Mouse (Mus musculus) liver, adult 2 months (tissue): Measurements from ENCODE around the gene Tmem132b. TPM values are rescaled to one million over a fixed set of nuclear protein-coding genes. Genes with fewer than 3 reads are reported as not detected.

ENCODE experiments used
- DNase-seq: peaks from one replicate; pipeline ENCODE4 v3.0.0-alpha.2; 2011; ENCODE audit warnings: low read depth, low spot score; ENCODE audit errors: extremely low read depth
- H3K27ac ChIP-seq: fragments of 200-500 bp; replicated peaks from 2 replicates; pipeline ENCODE4 v1.5.1; 2012; ENCODE audit warnings: low read depth, mild to moderate bottlenecking, control low read depth, inconsistent platforms, low read length; ENCODE audit not compliant: insufficient read depth
- H3K27me3 ChIP-seq: fragments of 200-500 bp; 2 replicates; pipeline ENCODE4 v1.6.1; 2012; ENCODE audit warnings: mild to moderate bottlenecking, moderate library complexity, low read length, inconsistent platforms; ENCODE audit not compliant: control insufficient read depth, insufficient read depth
- H3K36me3 ChIP-seq: fragments of 200-500 bp; 2 replicates; pipeline ENCODE4 v1.6.1; 2012; ENCODE audit warnings: low read length, inconsistent platforms; ENCODE audit not compliant: control insufficient read depth, insufficient read depth
- H3K4me1 ChIP-seq: fragments of 200-500 bp; 2 replicates; pipeline ENCODE4 v1.6.1; 2011; ENCODE audit warnings: low read length; ENCODE audit not compliant: control insufficient read depth, insufficient read depth
- H3K4me3 ChIP-seq: fragments of 200-500 bp; 2 replicates; pipeline ENCODE4 v1.5.1; 2011; ENCODE audit warnings: low read depth, mild to moderate bottlenecking, control low read depth, low read length, moderate library complexity; ENCODE audit not compliant: insufficient read depth
- H3K79me2 ChIP-seq: fragments of 200-500 bp; 2 replicates; pipeline ENCODE4 v1.6.1; 2012; ENCODE audit warnings: inconsistent platforms, mild to moderate bottlenecking, low read length, moderate library complexity; ENCODE audit not compliant: control insufficient read depth, insufficient read depth
- H3K9ac ChIP-seq: fragments of 200-500 bp; 2 replicates; pipeline ENCODE4 v1.6.1; 2012; ENCODE audit warnings: low read depth, mild to moderate bottlenecking, control low read depth, inconsistent platforms, low read length
- CTCF ChIP-seq: fragments of 200-500 bp; IDR thresholded peaks from 2 replicates; pipeline ENCODE4 v1.5.1; 2011; ENCODE audit warnings: low read depth, low read length, control low read depth
- POLR2A ChIP-seq: fragments of 200-500 bp; IDR thresholded peaks from 2 replicates; pipeline ENCODE4 v1.6.1; 2011; ENCODE audit warnings: low read length, control low read depth; ENCODE audit not compliant: insufficient read depth; ENCODE audit errors: extremely low read depth
- WGBS: fragments of 180-500 bp; shearing (Covaris S2); methylation state at CpG from one replicate; pipeline ENCODE4 v1.1.7; 2018; 5-methylcytosine and 5-hydroxymethylcytosine counted together
- polyA plus RNA-seq: library from polyadenylated mRNA; depleted of rRNA; stranded (reverse); fragments of >200 nt; gene quantifications from 2 replicates; pipeline ENCODE4 v1.2.3, GENCODE M21; 2012
- total RNA-seq: library from RNA; depleted of rRNA; stranded (reverse); fragments of >200 nt; gene quantifications from 2 replicates; pipeline ENCODE4 v1.2.3, GENCODE M21; 2014

Tmem132b gene
- total and polyA plus RNA-seq, 2 experiments: not detected

- WGBS: 64% methylated on average over 7 of the region's 7 CpGs
- TF ChIP-seq CTCF: no peak
- TF ChIP-seq POLR2A: no peak
- no peak overlapping the region for H3K4me3 ChIP-seq
- no peak overlapping the region for H3K9ac ChIP-seq
- H3K4me1 ChIP-seq: no peaks in the 10 kb centered on the region
- no peaks in the 10 kb centered on the region for H3K36me3 ChIP-seq
- H3K27ac ChIP-seq: no peak overlapping the region
- peaks cover 3% of the 10 kb centered on the region; the same call in 1 of the 2 replicates for H3K27me3 ChIP-seq
- no peak for DNase-seq
- H3K79me2 ChIP-seq: no peaks in the 10 kb centered on the region
Observed at GRCm38 (mm10) chr5:125745727-125746126, 214.2 kb downstream of the Tmem132b start.

DNA sequence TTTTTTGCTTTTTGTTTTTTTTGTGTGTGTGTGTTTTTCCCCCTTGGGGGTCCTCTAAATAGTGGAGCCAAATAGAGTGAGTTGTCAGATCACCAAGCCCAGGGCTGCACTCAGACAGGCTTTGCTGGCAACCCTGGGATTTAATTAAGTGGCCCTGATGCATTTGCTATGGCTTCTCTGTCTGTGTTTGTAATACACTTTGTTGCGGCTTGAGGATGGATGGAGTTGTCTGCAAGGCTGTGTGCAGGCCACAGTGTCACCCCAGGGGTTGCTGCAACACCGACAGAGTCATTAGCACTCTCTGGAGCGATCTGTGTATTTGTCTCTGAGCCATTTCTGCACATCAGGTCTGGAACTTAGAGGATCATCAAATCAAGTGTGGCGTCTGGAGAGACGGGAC is 219.9 kb downstream of the Tmem132b start:
- Histone ChIP-seq H3K27ac (no peak overlapping the region), H3K4me1 (no peaks in the 10 kb centered on the region), H3K79me2 (no peaks in the 10 kb centered on the region), H3K4me3 (no peak overlapping the region), H3K36me3 (no peaks in the 10 kb centered on the region), H3K9ac (no peak overlapping the region), H3K27me3 (no peaks in the 10 kb centered on the region; the same call in 1 of the 2 replicates)
- 75% methylated on average over 5 of the region's 5 CpGs for WGBS
- DNase-seq: no peak
- TF ChIP-seq POLR2A: no peak
- no peak for TF ChIP-seq CTCF

- Histone ChIP-seq H3K27ac (no peak overlapping the region), H3K9ac (no peak overlapping the region), H3K4me1 (no peaks in the 10 kb centered on the region), H3K27me3 (no peaks in the 10 kb centered on the region; the same call in 1 of the 2 replicates), H3K36me3 (no peaks in the 10 kb centered on the region), H3K79me2 (no peaks in the 10 kb centered on the region), H3K4me3 (no peak overlapping the region)
- WGBS: 73% methylated on average over 5 of the region's 5 CpGs
- TF ChIP-seq CTCF (no peak), POLR2A (no peak)
- no peak for DNase-seq
Observed at GRCm38 (mm10) chr5:125752546-125752945, 221.0 kb downstream of the Tmem132b start.

- DNase-seq: no peak
- Histone ChIP-seq H3K27me3 (no peaks in the 10 kb centered on the region; the same call in 1 of the 2 replicates), H3K36me3 (no peaks in the 10 kb centered on the region), H3K9ac (no peak overlapping the region), H3K4me3 (no peak overlapping the region), H3K4me1 (no peaks in the 10 kb centered on the region), H3K27ac (no peak overlapping the region), H3K79me2 (no peaks in the 10 kb centered on the region)
- no peak for TF ChIP-seq CTCF
- no peak for TF ChIP-seq POLR2A
- 85% methylated on average over 7 of the region's 7 CpGs for WGBS
Observed at GRCm38 (mm10) chr5:125756987-125757530, 225.5 kb downstream of the Tmem132b start.

GRCm38 (mm10) chr5:125758506-125758905 is 226.9 kb downstream of the Tmem132b start:
- Histone ChIP-seq H3K4me3 (no peak overlapping the region), H3K27ac (no peak overlapping the region), H3K27me3 (no peaks in the 10 kb centered on the region), H3K79me2 (no peaks in the 10 kb centered on the region), H3K9ac (no peak overlapping the region), H3K36me3 (no peaks in the 10 kb centered on the region), H3K4me1 (no peaks in the 10 kb centered on the region)
- DNase-seq: no peak
- TF ChIP-seq POLR2A (no peak), CTCF (no peak)
- WGBS: 75% methylated on average over 1 of the region's 1 CpGs

GRCm38 (mm10) chr5:125766941-125767340 is 235.4 kb downstream of the Tmem132b start:
- H3K27ac ChIP-seq: no peak overlapping the region
- no peak overlapping the region for H3K4me3 ChIP-seq
- H3K36me3 ChIP-seq: no peaks in the 10 kb centered on the region
- H3K27me3 ChIP-seq: no peaks in the 10 kb centered on the region
- no peaks in the 10 kb centered on the region for H3K4me1 ChIP-seq
- no peak overlapping the region for H3K9ac ChIP-seq
- TF ChIP-seq CTCF (no peak), POLR2A (no peak)
- H3K79me2 ChIP-seq: no peaks in the 10 kb centered on the region
- WGBS: 71% methylated on average over 6 of the region's 6 CpGs
- DNase-seq: no peak
